Mouse (Mus musculus) MEL (cell line): ENCODE results near the gene Mon1a.

ENCODE experiments used
- CHD2 ChIP-seq: IDR thresholded peaks from 2 replicates; pipeline ENCODE4 v1.6.1; 2011; ENCODE audit warnings: low read length, improper control_type of control experiment
- CTCF ChIP-seq, 3 experiments: IDR thresholded peaks in 2 of 3; conservative IDR thresholded peaks in 1 of 3; 2 replicates each; pipeline ENCODE4 v1.5.1; 2011 to 2012; ENCODE audit warnings: low read length in 3 of 3, low read depth in 2 of 3, mild to moderate bottlenecking in 2 of 3, improper control_type of control experiment in 1 of 3, inconsistent platforms in 1 of 3, mixed read lengths in 1 of 3, moderate library complexity in 1 of 3; ENCODE audit not compliant: control insufficient read depth in 1 of 3, insufficient read depth in 1 of 3, poor library complexity in 1 of 3, severe bottlenecking in 1 of 3
- NRF1 ChIP-seq: IDR thresholded peaks from 2 replicates; pipeline ENCODE4 v1.6.1; 2014; ENCODE audit warnings: low read depth, mild to moderate bottlenecking, inconsistent platforms, low read length, improper control_type of control experiment, moderate library complexity; ENCODE audit not compliant: poor library complexity, insufficient read depth, severe bottlenecking
- SMC3 ChIP-seq: IDR thresholded peaks from 2 replicates; pipeline ENCODE4 v1.6.1; 2011; ENCODE audit warnings: low read depth, low read length, improper control_type of control experiment
- UBTF ChIP-seq: IDR thresholded peaks from 2 replicates; pipeline ENCODE4 v1.6.1; 2012; ENCODE audit warnings: low read depth, mild to moderate bottlenecking, inconsistent platforms, low read length, improper control_type of control experiment, moderate library complexity, borderline replicate concordance; ENCODE audit not compliant: insufficient read depth
- ZC3H11A ChIP-seq: IDR thresholded peaks from 2 replicates; pipeline ENCODE4 v1.6.1; 2012; ENCODE audit warnings: low read depth, mild to moderate bottlenecking, inconsistent platforms, low read length, improper control_type of control experiment

GRCm38 (mm10) chr9:107910025-107910769 is 22.2 kb downstream of the Mon1a start:
- TF ChIP-seq NRF1: no peak
- no peak for TF ChIP-seq UBTF
- TF ChIP-seq CHD2: no peak
- no peak for TF ChIP-seq CTCF (IDR thresholded peaks at IDR 0.05 in 2 of 3, conservative IDR thresholded peaks at IDR 0.05 in 1 of 3; ENCODE audit: control insufficient read depth in 1 of 3, insufficient read depth in 1 of 3, low read depth in 2 of 3, low read length in 3 of 3, poor library complexity in 1 of 3, severe bottlenecking in 1 of 3)
- TF ChIP-seq SMC3: no peak
- TF ChIP-seq ZC3H11A: no peak
